Mouse (Mus musculus): ENCODE results near the gene Cdc6. TPM values are rescaled to one million over a fixed set of nuclear protein-coding genes. Genes with fewer than 3 reads are reported as not detected.

The Cdc6 gene
- polyA plus RNA-seq, 1 experiment: 8.4 TPM

DNA sequence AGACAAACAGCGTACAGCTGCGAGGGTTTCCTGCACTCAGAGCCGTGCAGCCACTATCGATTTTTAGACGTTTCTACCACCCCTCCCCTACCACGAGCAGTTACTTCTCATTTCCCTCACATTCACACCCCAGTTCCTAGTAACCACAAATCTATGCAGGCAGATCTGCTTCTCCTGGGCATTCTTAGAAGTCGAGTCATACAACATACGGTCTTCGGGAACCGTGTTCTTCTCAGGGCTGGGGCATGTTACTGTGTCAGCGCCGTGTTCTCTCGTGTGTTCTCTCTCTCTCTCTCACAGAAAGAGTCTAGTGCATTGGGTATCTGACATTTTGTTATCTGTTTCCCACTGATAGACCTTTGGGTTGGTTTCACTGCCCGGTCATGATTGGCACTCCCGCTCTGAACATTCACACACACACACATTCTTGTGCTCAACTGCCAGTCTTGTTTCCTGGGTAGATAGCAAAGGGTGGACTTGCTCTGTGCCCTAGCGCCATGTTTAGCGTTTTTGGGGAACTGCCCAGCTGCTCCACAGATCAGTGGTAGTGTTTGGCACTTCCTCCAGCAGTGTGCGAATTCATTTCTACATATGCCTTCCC, 40.5 kb downstream of the Cdc6 start:
- WGBS: 10% methylated on average over 18 of the region's 18 CpGs
- Histone ChIP-seq H3K4me3 (ENCODE audit: control insufficient read depth, insufficient read depth, low read length) (no peak overlapping the region), H3K27ac (ENCODE audit: control insufficient read depth, insufficient read depth, low read length) (no peak overlapping the region), H3K4me1 (replicated peaks; ENCODE audit: control insufficient read depth, insufficient read depth, low read length) (peaks cover 86% of the 10 kb centered on the region), H3K36me3 (ENCODE audit: control insufficient read depth, insufficient read depth, low read length) (no peaks in the 10 kb centered on the region), H3K27me3 (ENCODE audit: control insufficient read depth, insufficient read depth, low read length) (no peaks in the 10 kb centered on the region)
- no peak for TF ChIP-seq CTCF (IDR thresholded peaks at IDR 0.05; ENCODE audit: borderline replicate concordance, control insufficient read depth, extremely low read depth, insufficient read depth, low read length, poor library complexity)
- no peak for TF ChIP-seq POLR2A (IDR thresholded peaks at IDR 0.05; ENCODE audit: control insufficient read depth, extremely low read depth, insufficient read depth, low read length, poor library complexity)
- DNase-seq: peak; percentile 43

DNA sequence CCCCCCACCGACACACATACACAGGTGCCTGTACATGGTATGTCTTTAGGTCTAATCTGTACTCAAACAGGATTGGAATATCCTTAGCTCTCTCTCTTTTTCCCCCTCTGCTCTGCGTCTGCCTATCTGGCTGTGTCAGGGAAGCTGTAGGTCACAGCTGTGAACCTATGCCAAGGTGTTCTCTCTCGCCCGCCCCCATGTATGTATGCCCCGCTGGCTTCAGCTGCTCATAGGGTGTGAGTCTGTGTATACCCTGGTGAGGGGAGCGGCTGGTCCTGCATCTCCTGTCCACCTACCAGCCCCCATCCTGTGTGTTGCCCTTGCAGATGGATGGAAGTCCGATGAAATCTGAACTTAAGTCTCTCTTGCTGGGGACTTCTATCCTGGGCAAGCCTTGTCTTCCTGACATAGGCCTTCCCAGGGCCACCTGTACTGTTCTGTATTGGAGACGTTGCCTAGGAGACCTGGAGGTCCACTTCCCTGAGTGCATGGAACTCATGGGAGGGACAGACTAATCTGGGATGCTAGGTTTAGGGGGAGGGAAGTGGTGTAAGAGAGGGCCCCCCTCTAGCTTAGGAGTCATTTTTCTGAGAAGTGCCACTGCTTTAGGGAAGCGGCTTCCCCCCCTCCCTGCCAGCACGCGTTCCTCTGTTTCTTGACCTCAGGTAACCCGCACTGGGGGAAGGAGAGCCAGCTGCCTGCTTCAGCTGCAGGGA, 41.8 kb downstream of the Cdc6 start:
- Histone ChIP-seq H3K4me1 (replicated peaks; ENCODE audit: control insufficient read depth, insufficient read depth, low read length) (peaks cover 83% of the 10 kb centered on the region), H3K27me3 (ENCODE audit: control insufficient read depth, insufficient read depth, low read length) (no peaks in the 10 kb centered on the region), H3K4me3 (ENCODE audit: control insufficient read depth, insufficient read depth, low read length) (no peak overlapping the region), H3K36me3 (ENCODE audit: control insufficient read depth, insufficient read depth, low read length) (no peaks in the 10 kb centered on the region), H3K27ac (ENCODE audit: control insufficient read depth, insufficient read depth, low read length) (no peak overlapping the region)
- DNase-seq: no peak
- 61% methylated on average over 12 of the region's 12 CpGs for WGBS
- TF ChIP-seq POLR2A (IDR thresholded peaks at IDR 0.05; ENCODE audit: control insufficient read depth, extremely low read depth, insufficient read depth, low read length, poor library complexity): no peak
- TF ChIP-seq CTCF (IDR thresholded peaks at IDR 0.05; ENCODE audit: borderline replicate concordance, control insufficient read depth, extremely low read depth, insufficient read depth, low read length, poor library complexity): no peak

DNA sequence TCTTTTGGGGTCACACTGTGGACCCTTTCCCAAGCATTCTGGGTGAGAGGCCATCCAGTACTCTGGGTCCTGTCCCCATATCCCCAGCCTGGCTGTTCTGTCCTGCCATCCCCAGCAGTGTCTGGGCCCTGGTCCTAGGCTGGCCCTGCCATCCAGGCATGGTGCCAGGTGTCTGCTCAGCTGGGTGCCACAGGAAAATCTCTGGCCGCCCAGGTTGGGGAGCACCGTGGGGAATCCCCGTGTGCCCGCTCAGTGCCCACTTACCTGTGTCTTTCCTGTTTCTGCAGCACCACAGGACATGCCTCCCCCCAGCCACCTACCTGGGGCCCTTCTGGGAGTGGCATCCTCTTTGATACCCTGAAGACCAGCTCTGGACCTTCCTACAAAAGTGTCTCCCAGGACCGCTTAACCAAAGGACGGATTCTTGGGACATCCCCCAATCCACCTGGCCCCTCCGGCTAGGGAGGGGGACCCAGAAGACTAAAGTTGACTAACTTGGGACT, 42.4 kb downstream of the Cdc6 start:
- TF ChIP-seq CTCF (IDR thresholded peaks at IDR 0.05; ENCODE audit: borderline replicate concordance, control insufficient read depth, extremely low read depth, insufficient read depth, low read length, poor library complexity) (no peak), POLR2A (IDR thresholded peaks at IDR 0.05; ENCODE audit: control insufficient read depth, extremely low read depth, insufficient read depth, low read length, poor library complexity) (no peak)
- Histone ChIP-seq H3K27me3 (ENCODE audit: control insufficient read depth, insufficient read depth, low read length) (no peaks in the 10 kb centered on the region), H3K36me3 (ENCODE audit: control insufficient read depth, insufficient read depth, low read length) (no peaks in the 10 kb centered on the region), H3K4me1 (replicated peaks; ENCODE audit: control insufficient read depth, insufficient read depth, low read length) (peaks cover 83% of the 10 kb centered on the region), H3K4me3 (ENCODE audit: control insufficient read depth, insufficient read depth, low read length) (no peak overlapping the region), H3K27ac (ENCODE audit: control insufficient read depth, insufficient read depth, low read length) (no peak overlapping the region)
- DNase-seq: no peak
- 60% methylated on average over 7 of the region's 7 CpGs for WGBS

DNA sequence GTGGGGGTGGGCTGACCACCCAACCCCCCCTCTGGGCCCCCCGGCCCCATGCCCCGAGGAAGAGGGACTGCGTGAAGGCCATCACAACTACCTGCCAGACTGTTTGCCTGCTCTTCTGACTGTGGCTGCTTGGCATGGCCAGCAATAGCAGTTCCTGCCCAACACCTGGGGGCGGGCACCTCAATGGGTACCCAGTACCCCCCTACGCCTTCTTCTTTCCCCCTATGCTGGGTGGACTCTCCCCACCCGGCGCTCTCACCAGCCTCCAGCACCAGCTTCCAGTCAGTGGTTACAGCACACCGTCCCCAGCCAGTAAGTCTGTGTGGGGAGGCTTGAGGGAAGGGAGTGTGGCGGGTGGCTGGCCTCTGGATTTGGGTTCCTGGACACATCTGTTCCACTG, 42.9 kb downstream of the Cdc6 start:
- Histone ChIP-seq H3K27me3 (ENCODE audit: control insufficient read depth, insufficient read depth, low read length) (no peaks in the 10 kb centered on the region), H3K4me1 (replicated peaks; ENCODE audit: control insufficient read depth, insufficient read depth, low read length) (peaks cover 83% of the 10 kb centered on the region)

DNA sequence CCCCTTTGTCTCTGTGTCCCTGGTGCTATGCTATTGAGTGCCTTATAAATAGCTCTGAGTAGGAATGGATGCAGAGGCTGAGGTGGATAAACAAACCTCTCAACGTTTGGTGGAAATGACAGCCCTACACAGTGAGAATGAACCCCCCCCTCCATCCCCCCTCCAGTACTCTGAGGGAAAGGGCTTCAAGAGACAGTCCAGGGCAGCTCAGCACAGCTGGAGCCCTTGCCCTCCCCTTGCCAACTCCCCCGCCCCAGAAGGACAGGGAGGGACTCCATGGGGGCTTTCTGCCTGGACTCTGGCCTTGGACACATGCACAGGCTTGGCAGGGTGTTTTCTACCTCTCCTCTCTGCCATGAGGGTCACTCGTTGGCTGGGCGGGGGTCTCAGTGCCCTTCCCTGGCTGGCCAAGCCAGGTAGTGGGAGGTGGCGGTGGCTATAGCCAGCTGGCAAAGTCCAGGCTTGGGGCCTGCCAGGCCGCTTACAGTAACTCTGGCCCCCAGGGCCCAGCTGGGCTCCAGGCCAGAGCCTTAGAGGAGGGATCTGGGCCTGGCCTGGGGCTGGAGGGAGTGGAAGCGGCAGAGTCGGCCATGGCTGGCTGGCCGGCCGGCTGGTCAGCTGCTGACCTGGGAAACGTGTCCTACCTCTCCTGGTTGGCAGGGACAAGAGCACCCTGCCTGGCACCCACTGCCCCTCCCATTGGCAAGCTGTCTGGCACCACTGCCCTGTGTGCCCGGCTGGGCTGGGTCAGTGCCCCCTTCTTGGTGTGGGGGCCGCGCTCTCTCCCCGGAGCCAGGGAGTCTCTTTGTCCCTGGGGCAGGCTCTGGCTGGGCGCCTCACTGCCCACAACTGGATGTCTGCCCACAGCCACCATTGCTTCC, 43.7 kb downstream of the Cdc6 start:
- no peaks in the 10 kb centered on the region for H3K36me3 ChIP-seq (ENCODE audit: control insufficient read depth, insufficient read depth, low read length)
- no peak for DNase-seq
- H3K27ac ChIP-seq (ENCODE audit: control insufficient read depth, insufficient read depth, low read length): no peak overlapping the region
- H3K4me3 ChIP-seq (ENCODE audit: control insufficient read depth, insufficient read depth, low read length): no peak overlapping the region
- 83% methylated on average over 16 of the region's 16 CpGs for WGBS
- H3K27me3 ChIP-seq (ENCODE audit: control insufficient read depth, insufficient read depth, low read length): no peaks in the 10 kb centered on the region
- H3K4me1 ChIP-seq (replicated peaks; ENCODE audit: control insufficient read depth, insufficient read depth, low read length): peaks cover 80% of the 10 kb centered on the region
- no peak for TF ChIP-seq CTCF (IDR thresholded peaks at IDR 0.05; ENCODE audit: borderline replicate concordance, control insufficient read depth, extremely low read depth, insufficient read depth, low read length, poor library complexity)
- TF ChIP-seq POLR2A (IDR thresholded peaks at IDR 0.05; ENCODE audit: control insufficient read depth, extremely low read depth, insufficient read depth, low read length, poor library complexity): no peak

More for the DNA sequence above, 42.9 kb downstream of the Cdc6 start:
- H3K36me3 ChIP-seq (ENCODE audit: control insufficient read depth, insufficient read depth, low read length): no peaks in the 10 kb centered on the region
- TF ChIP-seq CTCF (IDR thresholded peaks at IDR 0.05; ENCODE audit: borderline replicate concordance, control insufficient read depth, extremely low read depth, insufficient read depth, low read length, poor library complexity): no peak
- no peak for TF ChIP-seq POLR2A (IDR thresholded peaks at IDR 0.05; ENCODE audit: control insufficient read depth, extremely low read depth, insufficient read depth, low read length, poor library complexity)
- WGBS: 67% methylated on average over 9 of the region's 9 CpGs
- H3K4me3 ChIP-seq (ENCODE audit: control insufficient read depth, insufficient read depth, low read length): no peak overlapping the region
- no peak overlapping the region for H3K27ac ChIP-seq (ENCODE audit: control insufficient read depth, insufficient read depth, low read length)
- no peak for DNase-seq

DNA sequence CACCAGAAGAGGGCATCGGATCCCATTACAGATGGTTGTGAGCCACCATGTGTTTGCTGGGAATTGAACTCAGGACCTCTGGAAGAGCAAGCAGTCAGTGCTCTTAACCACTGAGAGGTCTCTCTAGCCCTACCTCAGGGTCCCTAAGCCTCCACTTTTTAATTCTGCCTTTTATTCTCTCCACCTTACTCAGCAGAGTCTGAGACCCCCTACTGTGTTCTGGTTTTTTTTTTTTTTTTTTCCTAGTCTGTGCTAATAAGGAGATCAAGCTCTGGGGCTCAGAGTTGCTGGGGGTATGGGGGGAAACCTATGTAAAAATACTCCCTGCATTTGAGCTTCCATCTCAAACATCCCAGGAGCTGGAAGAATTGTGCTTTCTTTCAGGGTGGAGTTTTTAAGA, 44.5 kb downstream of the Cdc6 start:
- TF ChIP-seq CTCF (IDR thresholded peaks at IDR 0.05; ENCODE audit: borderline replicate concordance, control insufficient read depth, extremely low read depth, insufficient read depth, low read length, poor library complexity) (no peak), POLR2A (IDR thresholded peaks at IDR 0.05; ENCODE audit: control insufficient read depth, extremely low read depth, insufficient read depth, low read length, poor library complexity) (no peak)
- no peak overlapping the region for H3K27ac ChIP-seq (ENCODE audit: control insufficient read depth, insufficient read depth, low read length)
- no peaks in the 10 kb centered on the region for H3K36me3 ChIP-seq (ENCODE audit: control insufficient read depth, insufficient read depth, low read length)
- no peak for DNase-seq
- peaks cover 77% of the 10 kb centered on the region for H3K4me1 ChIP-seq (replicated peaks; ENCODE audit: control insufficient read depth, insufficient read depth, low read length)
- no peak overlapping the region for H3K4me3 ChIP-seq (ENCODE audit: control insufficient read depth, insufficient read depth, low read length)
- H3K27me3 ChIP-seq (ENCODE audit: control insufficient read depth, insufficient read depth, low read length): no peaks in the 10 kb centered on the region
- 92% methylated on average over 1 of the region's 1 CpGs for WGBS
